Mouse (Mus musculus) cerebellum, postnatal 14 days (tissue): ENCODE measurements at regions not wholly inside any gene's neighbourhood (a gene's known extent, or its start where the extent isn't known, plus 50 kb on each side); places are given as distances from the start of the nearest gene placed in this dataset.

Source experiments
- DNase-seq, 2 experiments: peaks; one replicate each; pipeline ENCODE4 v3.0.0; 2021; ENCODE audit warnings: mixed read lengths in 2 of 2

- peak in 1 of 2 experiments; percentile 0 for DNase-seq
Observed at GRCm38 (mm10) chrX:146728562-146728961, 233.8 kb upstream of the Htr2c start.
